Mouse (Mus musculus): ENCODE measurements around the gene Alkal2.

Alkal2 gene

GRCm38 (mm10) chr12:30922401-30922800 lies 38.3 kb downstream of the Alkal2 start:
- DNase-seq (ENCODE audit: low read depth, low spot score): no peak

- no peak for DNase-seq (ENCODE audit: low read depth, low spot score)
These were observed 44.1 kb downstream of the Alkal2 start for GRCm38 (mm10) chr12:30928182-30928581.

GRCm38 (mm10) chr12:30933299-30933698 lies 49.2 kb downstream of the Alkal2 start:
- DNase-seq (ENCODE audit: low read depth, low spot score): no peak

GRCm38 (mm10) chr12:30936899-30937298 lies 52.8 kb downstream of the Alkal2 start:
- DNase-seq (ENCODE audit: low read depth, low spot score): no peak

Data from retina, postnatal 7 days (tissue).